Mouse (Mus musculus) intestine, embryonic 16.5 days (tissue): Measurements from ENCODE around the gene Sh3pxd2a. TPM values are rescaled to one million over a fixed set of nuclear protein-coding genes. Genes with fewer than 3 reads are reported as not detected.

Experiments used
- ATAC-seq: fragments of 200-750 bp; cut with Nextera tagmentation; 2 replicates; pipeline ENCODE4 v1.8.0; 2017; ENCODE audit warnings: moderate TSS enrichment, moderate library complexity
- H3K27ac ChIP-seq: fragments of 300-500 bp; sonication (generic); 2 replicates; pipeline ENCODE4 v1.5.1; 2014; ENCODE audit warnings: mild to moderate bottlenecking, low read length
- H3K27me3 ChIP-seq: fragments of 300-500 bp; sonication (generic); replicated peaks from 2 replicates; pipeline ENCODE4 v1.6.1; 2014; ENCODE audit warnings: low read length, control low read depth, mixed read lengths; ENCODE audit not compliant: control insufficient read depth, insufficient read depth
- H3K36me3 ChIP-seq: fragments of 300-500 bp; sonication (generic); 2 replicates; pipeline ENCODE4 v1.6.1; 2014; ENCODE audit warnings: low read length, control low read depth; ENCODE audit not compliant: control insufficient read depth, insufficient read depth
- H3K4me1 ChIP-seq: fragments of 300-500 bp; sonication (generic); 2 replicates; pipeline ENCODE4 v1.6.1; 2014; ENCODE audit warnings: low read length, control low read depth, mixed read lengths; ENCODE audit not compliant: control insufficient read depth, insufficient read depth
- H3K4me2 ChIP-seq: fragments of 300-500 bp; sonication (generic); 2 replicates; pipeline ENCODE4 v1.6.1; 2014; ENCODE audit warnings: low read depth, low read length, control low read depth
- H3K4me3 ChIP-seq: fragments of 300-500 bp; sonication (generic); 2 replicates; pipeline ENCODE4 v1.5.1; 2014; ENCODE audit warnings: mild to moderate bottlenecking, low read length
- H3K9ac ChIP-seq: fragments of 300-500 bp; sonication (generic); 2 replicates; pipeline ENCODE4 v1.6.1; 2014; ENCODE audit warnings: low read depth, low read length
- H3K9me3 ChIP-seq: fragments of 300-500 bp; sonication (generic); 2 replicates; pipeline ENCODE4 v1.6.1; 2016; ENCODE audit warnings: low read length, control low read depth; ENCODE audit not compliant: control insufficient read depth
- WGBS: fragments of 180-500 bp; shearing (Covaris S2); extraction: QIAGEN DNeasy Blood & Tissue Kit; methylation state at CpG from one replicate; pipeline ENCODE4 v1.1.7; 2014; 5-methylcytosine and 5-hydroxymethylcytosine counted together
- polyA plus RNA-seq: library from polyadenylated mRNA; unstranded; fragments of >200 nt; fragmentation: Nextera tagmentation; extraction: Ambion mirVana; gene quantifications from 2 replicates; pipeline ENCODE4 v1.2.1, GENCODE M21; 2015

Gene Sh3pxd2a
- polyA plus RNA-seq, 1 experiment from 2014 or later = 3.0 TPM

GRCm38 (mm10) chr19:47221500-47222153, 242.6 kb downstream of the Sh3pxd2a start:
- no peak for ATAC-seq
- Histone ChIP-seq H3K4me2 (no peak overlapping the region), H3K4me3 (no peak overlapping the region), H3K9ac (no peak overlapping the region), H3K27ac (no peak overlapping the region), H3K4me1 (peaks cover 7% of the 10 kb centered on the region; the same call in 1 of the 2 replicates), H3K36me3 (no peaks in the 10 kb centered on the region), H3K9me3 (no peaks in the 10 kb centered on the region), H3K27me3 (no peaks in the 10 kb centered on the region)
- 71% methylated on average over 7 of the region's 7 CpGs for WGBS

- Histone ChIP-seq H3K4me1 (peaks cover 9% of the 10 kb centered on the region; the same call in 1 of the 2 replicates), H3K27ac (no peak overlapping the region), H3K27me3 (no peaks in the 10 kb centered on the region), H3K9me3 (no peaks in the 10 kb centered on the region), H3K36me3 (no peaks in the 10 kb centered on the region), H3K4me2 (no peak overlapping the region), H3K4me3 (no peak overlapping the region), H3K9ac (no peak overlapping the region)
- no peak for ATAC-seq
- 76% methylated on average over 4 of the region's 4 CpGs for WGBS
Measured at GRCm38 (mm10) chr19:47221006-47221405, 243.2 kb downstream of the Sh3pxd2a start.

GRCm38 (mm10) chr19:47220232-47220631, 244.0 kb downstream of the Sh3pxd2a start:
- Histone ChIP-seq H3K4me3 (no peak overlapping the region), H3K9me3 (no peaks in the 10 kb centered on the region), H3K36me3 (no peaks in the 10 kb centered on the region), H3K4me2 (no peak overlapping the region), H3K27me3 (no peaks in the 10 kb centered on the region), H3K9ac (no peak overlapping the region), H3K27ac (no peak overlapping the region), H3K4me1 (peaks cover 9% of the 10 kb centered on the region; the same call in 1 of the 2 replicates)
- WGBS = 92% methylated on average over 2 of the region's 2 CpGs
- no peak for ATAC-seq

- no peak overlapping the region for H3K4me2 ChIP-seq
- H3K4me1 ChIP-seq = peaks cover 9% of the 10 kb centered on the region; the same call in 1 of the 2 replicates
- no peak overlapping the region for H3K4me3 ChIP-seq
- no peak overlapping the region for H3K27ac ChIP-seq
- H3K9ac ChIP-seq = no peak overlapping the region
- H3K36me3 ChIP-seq = no peaks in the 10 kb centered on the region
- WGBS = 69% methylated on average over 4 of the region's 4 CpGs
- H3K9me3 ChIP-seq = no peaks in the 10 kb centered on the region
- no peak for ATAC-seq
- H3K27me3 ChIP-seq = no peaks in the 10 kb centered on the region
Measured at GRCm38 (mm10) chr19:47219622-47220021, 244.6 kb downstream of the Sh3pxd2a start.

- no peak overlapping the region for H3K4me3 ChIP-seq
- no peaks in the 10 kb centered on the region for H3K27me3 ChIP-seq
- no peak overlapping the region for H3K4me2 ChIP-seq
- H3K9ac ChIP-seq = no peak overlapping the region
- peak; percentile 54 for ATAC-seq
- WGBS = 61% methylated on average over 5 of the region's 5 CpGs
- H3K9me3 ChIP-seq = no peaks in the 10 kb centered on the region
- H3K27ac ChIP-seq = no peak overlapping the region; the same call in 1 of the 2 replicates
- peaks cover 9% of the 10 kb centered on the region; the same call in 1 of the 2 replicates for H3K4me1 ChIP-seq
- no peaks in the 10 kb centered on the region for H3K36me3 ChIP-seq
Measured at GRCm38 (mm10) chr19:47216766-47217165, 247.4 kb downstream of the Sh3pxd2a start.

- Histone ChIP-seq H3K9me3 (no peaks in the 10 kb centered on the region), H3K27me3 (no peaks in the 10 kb centered on the region), H3K4me3 (no peak overlapping the region), H3K27ac (no peak overlapping the region), H3K36me3 (no peaks in the 10 kb centered on the region), H3K9ac (no peak overlapping the region), H3K4me1 (0 out of 2 replicates have a peak, but pooled peaks cover 5% of the 10 kb centered on the region), H3K4me2 (no peak overlapping the region)
- ATAC-seq = no peak
- 71% methylated on average over 1 of the region's 1 CpGs for WGBS
Measured at GRCm38 (mm10) chr19:47213470-47213869, 250.7 kb downstream of the Sh3pxd2a start.

GRCm38 (mm10) chr19:47212401-47212800, 251.8 kb downstream of the Sh3pxd2a start:
- H3K9me3 ChIP-seq = no peaks in the 10 kb centered on the region
- no peaks in the 10 kb centered on the region for H3K27me3 ChIP-seq
- H3K9ac ChIP-seq = no peak overlapping the region
- no peak overlapping the region for H3K4me3 ChIP-seq
- H3K4me2 ChIP-seq = no peak overlapping the region
- H3K36me3 ChIP-seq = no peaks in the 10 kb centered on the region
- no peak overlapping the region for H3K27ac ChIP-seq
- WGBS = 81% methylated on average over 7 of the region's 7 CpGs
- H3K4me1 ChIP-seq = 0 out of 2 replicates have a peak, but pooled peaks cover 5% of the 10 kb centered on the region
- ATAC-seq = no peak

- ATAC-seq = no peak
- WGBS = 68% methylated on average over 10 of the region's 10 CpGs
- H3K4me2 ChIP-seq = no peak overlapping the region
Measured at GRCm38 (mm10) chr19:47211609-47212312, 252.4 kb downstream of the Sh3pxd2a start.

GRCm38 (mm10) chr19:47210432-47210831, 253.8 kb downstream of the Sh3pxd2a start:
- H3K36me3 ChIP-seq = no peaks in the 10 kb centered on the region
- 92% methylated on average over 4 of the region's 4 CpGs for WGBS
- no peak for ATAC-seq
- no peak overlapping the region for H3K9ac ChIP-seq
- no peak overlapping the region for H3K4me3 ChIP-seq
- no peak overlapping the region for H3K4me2 ChIP-seq
- no peak overlapping the region for H3K27ac ChIP-seq
- no peaks in the 10 kb centered on the region for H3K4me1 ChIP-seq
- no peaks in the 10 kb centered on the region for H3K9me3 ChIP-seq
- no peaks in the 10 kb centered on the region for H3K27me3 ChIP-seq

More at GRCm38 (mm10) chr19:47211609-47212312, 252.4 kb downstream of the Sh3pxd2a start:
- Histone ChIP-seq H3K9me3 (no peaks in the 10 kb centered on the region), H3K27me3 (no peaks in the 10 kb centered on the region), H3K9ac (no peak overlapping the region), H3K36me3 (no peaks in the 10 kb centered on the region), H3K4me1 (0 out of 2 replicates have a peak, but pooled peaks cover 3% of the 10 kb centered on the region), H3K27ac (no peak overlapping the region), H3K4me3 (no peak overlapping the region)
